Comparison of ENCODE assay signal across 8 mouse cellular contexts in the genomic region with DNA sequence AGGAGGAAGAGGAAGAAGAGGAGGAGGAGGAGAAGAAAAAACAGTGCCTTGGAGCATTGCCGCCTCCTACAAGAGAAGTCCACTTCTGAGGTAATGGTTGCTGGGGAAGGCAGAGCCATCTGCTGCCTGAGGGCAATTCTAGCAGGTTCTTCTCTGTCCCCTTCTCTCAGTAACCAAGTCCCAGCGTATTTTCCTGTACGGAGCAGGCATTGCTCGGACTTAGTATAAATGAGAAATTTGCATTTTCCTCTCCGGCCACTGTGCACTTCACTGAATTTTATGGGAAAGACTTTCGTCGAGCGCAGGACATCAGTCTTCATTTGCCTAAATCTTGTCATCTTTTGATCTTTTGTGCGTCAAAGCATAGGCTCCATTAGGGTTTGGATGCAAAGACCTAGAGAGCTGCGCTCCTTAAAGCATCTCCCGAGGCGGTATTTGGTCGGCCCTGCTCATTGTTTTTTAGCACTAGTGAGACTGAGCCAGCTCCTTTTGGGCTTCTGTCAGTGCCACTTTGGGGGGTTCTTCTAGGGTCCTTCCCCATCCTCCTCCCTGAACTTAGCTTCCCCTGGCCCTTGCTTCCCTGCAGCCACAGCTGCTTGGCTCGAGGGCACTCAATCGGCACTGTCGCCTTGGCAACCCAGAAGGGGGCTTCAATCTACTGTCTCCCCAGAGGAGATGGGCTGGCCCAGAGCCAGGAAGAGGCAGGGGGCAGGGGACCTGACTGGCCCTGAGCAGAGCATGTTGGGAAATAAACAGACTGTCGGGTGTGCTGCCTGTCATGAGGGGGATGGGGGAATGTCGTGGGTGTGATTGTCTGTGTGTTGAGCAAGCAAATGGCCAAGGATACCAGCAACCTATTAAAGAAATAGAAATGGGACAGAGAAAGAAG. TPM values are rescaled to one million over a fixed set of nuclear protein-coding genes. Genes with fewer than 3 reads are reported as not detected.
DNase-seq lines count a peak whose midpoint lies in the region; ATAC-seq lines count a peak whose summit lies in the region.
"Had no signal": no experiment of that assay in that cellular context is flagged by ENCODE, and none has a peak within 500 bp of the region (broad histone marks: within the 10 kb centered on the region; RNA-seq: fewer than 3 reads in every experiment).

No protein-coding gene starts in this region.

- ATAC-seq in lung, embryonic 16.5 days (ENCODE audit: low read depth) = peak; percentile 30; the same call in 1 of the 2 replicates
- ATAC-seq in neural tube, embryonic 15.5 days (ENCODE audit: low FRiP score) = peak; percentile 88

- WGBS in lung, embryonic 16.5 days = 10% methylated on average over 18 of the region's 18 CpGs
- 11% methylated on average over 18 of the region's 18 CpGs for WGBS in forebrain, embryonic 10.5 days
- WGBS in neural tube, embryonic 15.5 days = 6% methylated on average over 18 of the region's 18 CpGs

- H3K4me3 ChIP-seq in lung, embryonic 16.5 days (ENCODE audit: low read length) = no peak overlapping the region
- H3K4me3 ChIP-seq in forebrain, embryonic 10.5 days = peak overlapping the region; percentile 33
- 0 out of 2 replicates have a peak overlapping the region, but pooled peaks have one; percentile 4 for H3K4me3 ChIP-seq in neural tube, embryonic 15.5 days (replicated peaks)

- H3K9me3 ChIP-seq in lung, embryonic 16.5 days (ENCODE audit: control insufficient read depth, low read length) = no peaks in the 10 kb centered on the region
- H3K9me3 ChIP-seq in forebrain, embryonic 10.5 days = no peaks in the 10 kb centered on the region
- H3K9me3 ChIP-seq in neural tube, embryonic 15.5 days (replicated peaks) = no peaks in the 10 kb centered on the region

- no peak overlapping the region for H3K9ac ChIP-seq in lung, embryonic 16.5 days (ENCODE audit: low read length)
- no peak overlapping the region for H3K9ac ChIP-seq in neural tube, embryonic 15.5 days (replicated peaks)

- DNase-seq in lung, adult 18-20 months = no peak
- DNase-seq in forebrain, embryonic 10.5 days (ENCODE audit: extremely low spot score, low spot score) = peak; percentile 73
- DNase-seq in liver = peak; percentile 53
- DNase-seq in thymus, postnatal 10 days (ENCODE audit: low spot score in 2 of 2) = no peak
- DNase-seq in thymus, postnatal 36 days = no peak
- DNase-seq: spleen, adult 18-20 months had no signal

- no peaks in the 10 kb centered on the region for H3K27me3 ChIP-seq in lung, embryonic 16.5 days (ENCODE audit: control insufficient read depth, insufficient read depth, low read depth, low read length)
- peaks cover 11% of the 10 kb centered on the region for H3K27me3 ChIP-seq in forebrain, embryonic 10.5 days (ENCODE audit: poor library complexity, severe bottlenecking)
- H3K27me3 ChIP-seq in neural tube, embryonic 15.5 days (replicated peaks) = no peaks in the 10 kb centered on the region

- H3K4me1 ChIP-seq in lung, embryonic 16.5 days (replicated peaks; ENCODE audit: control insufficient read depth, insufficient read depth, low read length) = peaks cover 11% of the 10 kb centered on the region
- peaks cover 38% of the 10 kb centered on the region for H3K4me1 ChIP-seq in forebrain, embryonic 10.5 days
- peaks cover 13% of the 10 kb centered on the region for H3K4me1 ChIP-seq in neural tube, embryonic 15.5 days

- H3K27ac ChIP-seq in lung, embryonic 16.5 days (ENCODE audit: low read length) = no peak overlapping the region
- peak overlapping the region; percentile 80 for H3K27ac ChIP-seq in forebrain, embryonic 10.5 days
- H3K27ac ChIP-seq in neural tube, embryonic 15.5 days (replicated peaks) = peak overlapping the region; percentile 75

- H3K36me3 ChIP-seq in lung, embryonic 16.5 days (ENCODE audit: control insufficient read depth, insufficient read depth, low read length) = no peaks in the 10 kb centered on the region
- no peaks in the 10 kb centered on the region for H3K36me3 ChIP-seq in forebrain, embryonic 10.5 days (replicated peaks)
- no peaks in the 10 kb centered on the region for H3K36me3 ChIP-seq in neural tube, embryonic 15.5 days

- H3K4me2 ChIP-seq in lung, embryonic 16.5 days (ENCODE audit: low read depth, low read length) = no peak overlapping the region; the same call in 1 of the 2 replicates
- peak overlapping the region; percentile 46 for H3K4me2 ChIP-seq in neural tube, embryonic 15.5 days

RNA-seq across cellular contexts. Expression of gene Rnf38, which starts 13.7 kb away (rescaled TPM):
- polyA plus RNA-seq in lung, embryonic 16.5 days (2015; fragmentation: Nextera tagmentation; extraction: Ambion mirVana) = 20.3 and 22.1 TPM in 2 replicates
- 34.2 TPM in 2 replicates for polyA plus RNA-seq in forebrain, embryonic 10.5 days (2016; fragmentation: Nextera tagmentation; extraction: Ambion mirVana)
- 21.8 and 23.4 TPM in 2 replicates for polyA plus RNA-seq in neural tube, embryonic 15.5 days (2015; fragmentation: Nextera tagmentation; extraction: Ambion mirVana)

RNA-seq across cellular contexts. Expression of gene Melk, which starts 53.4 kb away (rescaled TPM):
- polyA plus RNA-seq in lung, embryonic 16.5 days (2015; fragmentation: Nextera tagmentation; extraction: Ambion mirVana) = 52.9 and 54.9 TPM in 2 replicates
- polyA plus RNA-seq in forebrain, embryonic 10.5 days (2016; fragmentation: Nextera tagmentation; extraction: Ambion mirVana) = 82.4 and 83.0 TPM in 2 replicates
- 4.0 and 11.6 TPM in 2 replicates for polyA plus RNA-seq in neural tube, embryonic 15.5 days (2015; fragmentation: Nextera tagmentation; extraction: Ambion mirVana)

Comparison
In these comparisons a context has a peak if more than half of its experiments do, and no peak if none do; other contexts are left out.
1. DNase-seq: peak in forebrain, embryonic 10.5 days (single experiment) and liver (single experiment); none in lung, adult 18-20 months (0 of 2), thymus, postnatal 10 days (0 of 2) and thymus, postnatal 36 days (0 of 2).